Mouse (Mus musculus) hindbrain, embryonic 14.5 days (tissue): ENCODE data around the gene Dtnb. TPM values are rescaled to one million over a fixed set of nuclear protein-coding genes. Genes with fewer than 3 reads are reported as not detected.

Experiments used
- ATAC-seq: fragments of 200-750 bp; cut with Nextera tagmentation; 2 replicates; pipeline ENCODE4 v1.8.0; 2017; ENCODE audit warnings: moderate number of reproducible peaks, mild to moderate bottlenecking, moderate TSS enrichment, moderate library complexity; ENCODE audit not compliant: low FRiP score
- DNase-seq: peaks from one replicate; pipeline ENCODE4 v3.0.0-alpha.2; 2015; ENCODE audit warnings: low spot score
- H3K27ac ChIP-seq: fragments of 300-500 bp; sonication (generic); 2 replicates; pipeline ENCODE4 v1.5.1; 2014; ENCODE audit warnings: mild to moderate bottlenecking, moderate library complexity
- H3K27me3 ChIP-seq: fragments of 300-500 bp; sonication (generic); 2 replicates; pipeline ENCODE4 v1.6.1; 2014; ENCODE audit warnings: mild to moderate bottlenecking, low read length, mixed read lengths; ENCODE audit not compliant: control insufficient read depth, insufficient read depth
- H3K36me3 ChIP-seq: fragments of 300-500 bp; sonication (generic); replicated peaks from 2 replicates; pipeline ENCODE4 v1.6.1; 2014; ENCODE audit not compliant: control insufficient read depth, insufficient read depth
- H3K4me1 ChIP-seq: fragments of 300-500 bp; sonication (generic); replicated peaks from 2 replicates; pipeline ENCODE4 v1.6.1; 2014; ENCODE audit warnings: antibody characterized with exemption, low read length, mixed read lengths; ENCODE audit not compliant: control insufficient read depth, insufficient read depth
- H3K4me2 ChIP-seq: fragments of 300-500 bp; sonication (generic); replicated peaks from 2 replicates; pipeline ENCODE4 v1.6.1; 2014; ENCODE audit warnings: mild to moderate bottlenecking, moderate library complexity
- H3K4me3 ChIP-seq: fragments of 300-500 bp; sonication (generic); replicated peaks from 2 replicates; pipeline ENCODE4 v1.5.1; 2014; ENCODE audit warnings: mild to moderate bottlenecking, low read length
- H3K9ac ChIP-seq: fragments of 300-500 bp; sonication (generic); 2 replicates; pipeline ENCODE4 v1.6.1; 2014
- H3K9me3 ChIP-seq: fragments of 300-500 bp; sonication (generic); 2 replicates; pipeline ENCODE4 v1.6.1; 2016; ENCODE audit warnings: low read length; ENCODE audit not compliant: control insufficient read depth
- WGBS: fragments of 180-500 bp; shearing (Covaris S2); extraction: QIAGEN DNeasy Blood & Tissue Kit; methylation state at CpG from one replicate; pipeline ENCODE4 v1.1.7; 2014; 5-methylcytosine and 5-hydroxymethylcytosine counted together
- polyA plus RNA-seq: library from polyadenylated mRNA; unstranded; fragments of >200 nt; fragmentation: Nextera tagmentation; extraction: Ambion mirVana; gene quantifications from 2 replicates; pipeline ENCODE4 v1.2.1, GENCODE M21; 2014

Gene Dtnb
- polyA plus RNA-seq, 1 experiment from 2014 or later, result 58.4 TPM

DNA sequence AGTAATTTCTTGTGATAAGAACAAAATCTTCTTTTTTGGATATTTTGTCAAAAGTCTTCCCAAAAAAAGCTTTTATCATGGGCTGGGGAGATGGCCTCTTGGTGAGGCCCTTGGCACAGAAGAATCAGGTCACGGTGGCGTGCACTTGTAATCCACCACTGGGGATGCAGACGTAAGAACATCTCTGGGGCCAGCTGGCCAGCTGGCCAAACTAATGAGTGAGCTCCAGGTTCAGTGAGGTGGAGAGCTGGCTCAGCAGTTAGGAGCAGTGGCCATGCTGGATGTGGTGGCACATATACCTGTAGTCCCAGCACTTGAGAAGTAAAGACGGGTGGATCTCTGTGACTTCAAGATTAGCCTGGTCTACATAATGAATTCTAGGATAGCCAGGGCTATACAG is 196.2 kb downstream of the Dtnb start:
- Histone ChIP-seq H3K9ac (no peak overlapping the region), H3K27ac (no peak overlapping the region), H3K27me3 (no peaks in the 10 kb centered on the region), H3K9me3 (no peaks in the 10 kb centered on the region), H3K4me3 (no peak overlapping the region), H3K4me1 (no peaks in the 10 kb centered on the region), H3K4me2 (no peak overlapping the region), H3K36me3 (peaks cover 7% of the 10 kb centered on the region; the same call in 1 of the 2 replicates)
- ATAC-seq, result no peak
- no peak for DNase-seq
- whole genome bisulfite sequencing, result 88% methylated on average over 4 of the region's 4 CpGs

DNA sequence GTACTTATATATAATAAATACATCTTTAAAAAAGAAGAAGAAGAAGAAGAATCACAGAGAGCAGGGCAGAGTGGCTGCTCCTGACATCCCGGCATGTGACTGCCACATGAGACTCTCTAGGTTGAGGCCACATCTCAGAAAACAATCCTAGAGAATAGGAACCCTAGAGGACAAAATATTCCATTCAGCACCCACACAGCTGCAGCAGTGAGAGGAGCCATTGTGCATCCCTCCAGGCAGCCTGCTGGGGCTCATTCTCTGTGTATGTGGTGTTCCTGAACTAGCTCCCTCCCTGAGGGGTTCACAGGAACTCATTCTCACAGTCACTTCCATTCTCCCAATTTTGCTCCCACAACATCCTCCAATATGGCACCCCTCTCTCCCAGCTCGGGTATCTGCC is 198.4 kb downstream of the Dtnb start:
- H3K9ac ChIP-seq, result no peak overlapping the region
- H3K4me3 ChIP-seq, result no peak overlapping the region
- no peaks in the 10 kb centered on the region for H3K4me1 ChIP-seq
- no peaks in the 10 kb centered on the region for H3K9me3 ChIP-seq
- ATAC-seq (no peak), DNase-seq (no peak)
- peaks cover 9% of the 10 kb centered on the region; the same call in 1 of the 2 replicates for H3K36me3 ChIP-seq
- H3K27ac ChIP-seq, result no peak overlapping the region
- H3K4me2 ChIP-seq, result no peak overlapping the region
- H3K27me3 ChIP-seq, result no peaks in the 10 kb centered on the region
- 73% methylated on average over 2 of the region's 2 CpGs for WGBS

DNA sequence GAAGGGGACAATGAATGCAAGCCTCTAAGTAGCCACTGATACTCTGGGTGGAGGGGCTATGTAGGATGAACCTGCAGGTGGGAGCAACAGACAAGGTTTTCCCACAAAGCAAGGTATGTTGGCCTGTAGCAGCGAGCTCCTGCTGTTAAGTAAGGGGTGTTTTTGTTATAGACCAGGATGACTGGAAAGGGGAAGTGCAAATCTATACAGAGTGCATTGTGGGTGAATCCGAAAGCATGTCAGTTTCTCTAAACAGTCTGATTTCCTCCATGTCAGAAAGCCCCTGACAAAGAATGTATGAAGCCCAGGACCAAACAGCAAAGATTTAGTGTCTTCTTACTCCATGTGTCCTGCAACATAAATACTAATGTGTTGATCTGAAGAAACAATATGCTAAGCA is 198.9 kb downstream of the Dtnb start:
- 89% methylated on average over 2 of the region's 2 CpGs for WGBS
- Histone ChIP-seq H3K36me3 (peaks cover 9% of the 10 kb centered on the region; the same call in 1 of the 2 replicates), H3K4me2 (no peak overlapping the region), H3K4me3 (no peak overlapping the region), H3K27me3 (no peaks in the 10 kb centered on the region), H3K9ac (no peak overlapping the region), H3K9me3 (no peaks in the 10 kb centered on the region), H3K27ac (no peak overlapping the region), H3K4me1 (no peaks in the 10 kb centered on the region)
- no peak for DNase-seq
- ATAC-seq, result no peak

DNA sequence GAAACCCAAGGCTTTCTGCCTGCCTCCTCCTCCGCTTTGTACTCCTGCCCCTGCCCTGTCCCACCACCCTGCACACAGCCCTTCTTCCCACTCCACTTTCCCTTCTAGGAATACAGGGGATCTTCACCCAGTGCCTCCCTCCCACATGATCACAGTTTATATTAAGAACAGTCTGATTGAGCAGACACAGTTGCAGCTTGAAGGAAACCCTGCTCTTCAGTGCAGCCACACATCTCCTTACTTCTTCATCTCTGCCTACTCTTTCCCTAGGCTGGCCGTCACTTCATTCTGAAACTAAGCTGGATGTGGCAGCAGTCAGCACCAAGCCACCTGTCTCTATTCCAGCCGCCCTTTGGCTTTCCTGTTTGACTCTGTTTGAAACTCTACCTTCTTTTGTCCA is 201.5 kb downstream of the Dtnb start:
- ATAC-seq (no peak), DNase-seq (no peak)
- 90% methylated on average over 3 of the region's 3 CpGs for WGBS
- H3K4me2 ChIP-seq, result no peak overlapping the region
- no peak overlapping the region for H3K4me3 ChIP-seq
- H3K9ac ChIP-seq, result no peak overlapping the region
- H3K9me3 ChIP-seq, result no peaks in the 10 kb centered on the region
- H3K4me1 ChIP-seq, result no peaks in the 10 kb centered on the region
- H3K27ac ChIP-seq, result no peak overlapping the region
- no peaks in the 10 kb centered on the region for H3K27me3 ChIP-seq
- H3K36me3 ChIP-seq, result peaks cover 9% of the 10 kb centered on the region; the same call in 1 of the 2 replicates

DNA sequence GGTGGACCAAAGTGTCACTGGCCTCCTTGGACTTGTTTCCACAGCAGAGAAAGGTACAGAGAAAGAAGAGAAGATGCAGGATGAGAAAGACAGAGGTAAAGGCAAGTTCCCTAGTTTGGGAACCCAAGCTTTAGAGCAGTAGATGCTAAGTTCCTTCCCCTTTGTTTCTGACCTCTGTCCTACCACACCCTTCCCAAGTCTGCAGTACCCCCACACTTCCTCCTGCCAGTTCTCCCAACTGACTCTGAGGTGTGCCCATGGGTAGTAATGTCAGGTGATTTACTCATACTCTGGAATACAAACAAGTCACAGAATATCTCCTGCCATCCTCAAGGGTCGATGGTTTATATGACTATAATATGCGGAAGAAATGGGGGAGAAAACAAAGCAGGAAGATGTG is 203.8 kb downstream of the Dtnb start:
- H3K9ac ChIP-seq, result no peak overlapping the region
- H3K27ac ChIP-seq, result no peak overlapping the region
- H3K4me1 ChIP-seq, result peaks cover 11% of the 10 kb centered on the region
- DNase-seq (no peak), ATAC-seq (no peak)
- no peak overlapping the region for H3K4me3 ChIP-seq
- 96% methylated on average over 2 of the region's 2 CpGs for WGBS
- no peak overlapping the region for H3K4me2 ChIP-seq
- no peaks in the 10 kb centered on the region for H3K9me3 ChIP-seq
- H3K27me3 ChIP-seq, result no peaks in the 10 kb centered on the region
- H3K36me3 ChIP-seq, result peaks cover 9% of the 10 kb centered on the region; the same call in 1 of the 2 replicates

DNA sequence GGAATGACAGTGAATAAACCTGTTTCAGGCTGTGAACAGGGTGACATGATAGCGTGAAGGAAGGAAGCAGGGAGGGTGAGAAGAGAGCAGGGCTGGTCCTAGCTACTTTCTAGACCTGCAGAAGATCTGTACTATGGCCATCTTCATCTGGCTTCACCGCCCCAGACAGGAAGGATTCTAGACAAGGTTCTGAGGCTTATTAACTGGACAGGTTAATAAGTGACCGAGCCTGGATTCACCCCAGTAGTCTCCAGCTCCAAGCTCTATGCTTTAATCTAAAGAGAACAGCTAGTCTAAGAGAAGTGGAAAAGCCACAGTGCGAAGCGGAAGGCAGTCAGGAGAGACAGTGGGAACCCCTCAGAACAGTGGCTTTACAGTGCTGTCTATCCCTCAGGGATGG is 205.5 kb downstream of the Dtnb start:
- no peak overlapping the region for H3K4me2 ChIP-seq
- ATAC-seq, result no peak
- no peaks in the 10 kb centered on the region for H3K9me3 ChIP-seq
- no peak overlapping the region for H3K4me3 ChIP-seq
- WGBS, result 87% methylated on average over 5 of the region's 5 CpGs
- H3K9ac ChIP-seq, result no peak overlapping the region
- peaks cover 26% of the 10 kb centered on the region for H3K4me1 ChIP-seq
- no peaks in the 10 kb centered on the region for H3K27me3 ChIP-seq
- no peak overlapping the region for H3K27ac ChIP-seq
- no peak for DNase-seq
- H3K36me3 ChIP-seq, result peaks cover 9% of the 10 kb centered on the region; the same call in 1 of the 2 replicates

DNA sequence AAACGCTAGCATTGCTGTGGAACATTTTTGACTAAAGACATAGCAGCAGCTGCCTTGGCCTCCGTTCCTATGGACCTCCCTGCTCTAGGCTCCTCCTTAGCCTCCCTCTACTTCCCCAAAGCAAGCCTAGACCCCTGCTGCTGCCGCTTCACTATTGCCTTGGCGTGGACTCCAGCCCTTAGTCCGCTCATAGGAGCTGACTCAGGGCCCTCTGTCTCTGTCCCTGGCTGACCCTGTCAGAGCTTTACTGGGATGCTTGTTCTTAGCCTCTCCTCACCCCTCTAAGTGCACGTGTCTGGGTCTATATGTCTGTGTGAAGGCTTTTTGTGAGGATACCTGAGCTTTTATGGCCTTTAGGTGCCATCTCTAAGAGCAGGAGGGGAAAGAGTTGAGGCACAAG is 206.1 kb downstream of the Dtnb start:
- no peak overlapping the region for H3K4me3 ChIP-seq
- H3K4me2 ChIP-seq, result no peak overlapping the region
- H3K27me3 ChIP-seq, result no peaks in the 10 kb centered on the region
- no peaks in the 10 kb centered on the region for H3K9me3 ChIP-seq
- peaks cover 3% of the 10 kb centered on the region; the same call in 1 of the 2 replicates for H3K36me3 ChIP-seq
- DNase-seq, result no peak
- peaks cover 32% of the 10 kb centered on the region for H3K4me1 ChIP-seq
- 89% methylated on average over 6 of the region's 6 CpGs for WGBS
- H3K27ac ChIP-seq, result no peak overlapping the region
- no peak for ATAC-seq
- H3K9ac ChIP-seq, result no peak overlapping the region

DNA sequence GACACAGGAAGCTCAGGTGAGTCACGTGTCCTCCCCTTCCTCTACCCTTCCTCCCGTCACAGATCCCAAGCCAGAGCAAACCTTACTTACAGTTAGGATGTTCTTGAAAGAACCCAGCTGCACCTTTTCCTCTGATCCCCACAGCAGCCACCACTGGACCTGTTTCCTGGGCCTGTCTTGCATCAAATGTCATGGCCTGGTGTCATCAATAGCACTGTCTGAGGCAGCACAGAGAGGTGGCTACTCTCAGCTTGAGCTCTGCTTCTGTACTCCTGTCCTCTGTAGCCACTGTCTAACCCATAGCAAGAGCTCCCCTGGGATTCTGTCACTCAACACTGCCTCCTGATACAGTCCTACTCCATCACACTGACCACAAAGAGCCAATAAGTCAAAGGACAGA is 207.5 kb downstream of the Dtnb start:
- no peak for DNase-seq
- Histone ChIP-seq H3K36me3 (no peaks in the 10 kb centered on the region), H3K4me1 (peaks cover 46% of the 10 kb centered on the region), H3K4me2 (no peak overlapping the region), H3K27me3 (no peaks in the 10 kb centered on the region), H3K9ac (no peak overlapping the region), H3K4me3 (no peak overlapping the region), H3K9me3 (no peaks in the 10 kb centered on the region), H3K27ac (no peak overlapping the region; the same call in 1 of the 2 replicates)
- 92% methylated on average over 2 of the region's 2 CpGs for WGBS
- ATAC-seq, result no peak

DNA sequence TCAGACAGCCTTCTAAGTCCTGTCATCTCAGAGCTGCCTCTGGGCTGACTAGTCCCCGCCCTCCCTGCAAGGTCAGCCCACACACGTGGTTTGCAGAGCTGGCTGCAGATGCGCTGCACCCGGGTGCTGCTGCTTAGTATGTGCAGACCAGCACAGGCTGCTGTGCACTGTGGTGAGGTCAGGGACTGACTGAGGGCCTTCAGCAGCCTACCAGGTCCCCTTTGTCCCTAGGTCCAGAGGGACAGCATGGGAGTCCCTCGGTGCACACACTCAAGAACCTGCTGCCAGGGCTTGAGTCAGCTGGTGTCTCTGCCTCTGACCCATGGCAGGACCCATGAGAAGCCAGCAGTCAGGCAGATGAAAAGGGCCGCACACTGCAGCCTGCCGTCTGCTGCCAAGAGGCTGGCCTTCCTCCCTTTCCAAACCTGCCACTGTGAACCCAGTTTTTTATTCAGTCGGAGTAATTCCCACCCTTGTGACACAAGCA is 208.3 kb downstream of the Dtnb start:
- Histone ChIP-seq H3K9ac (peak overlapping the region; percentile 34; the same call in 1 of the 2 replicates), H3K36me3 (no peaks in the 10 kb centered on the region), H3K4me1 (peaks cover 46% of the 10 kb centered on the region), H3K4me3 (no peak overlapping the region), H3K9me3 (no peaks in the 10 kb centered on the region), H3K27ac (peak overlapping the region; percentile 68), H3K4me2 (no peak overlapping the region), H3K27me3 (no peaks in the 10 kb centered on the region)
- ATAC-seq (peak; percentile 57; the same call in 1 of the 2 replicates), DNase-seq (no peak)
- WGBS, result 7% methylated on average over 8 of the region's 8 CpGs
